Mouse (Mus musculus) embryonic facial prominence, embryonic 10.5 days (tissue): ENCODE measurements around the gene Cadm1. TPM values are rescaled to one million over a fixed set of nuclear protein-coding genes. Genes with fewer than 3 reads are reported as not detected.
A peak's percentile ranks its signal among the peaks of the same experiment; 100 is the strongest.

Experiments
- DNase-seq: peaks from one replicate; pipeline ENCODE4 v3.0.0-alpha.2; 2017; ENCODE audit warnings: low spot score
- H3K27ac ChIP-seq: fragments of 300-500 bp; sonication (generic); replicated peaks from 2 replicates; pipeline ENCODE4 v1.5.1; 2016; ENCODE audit warnings: mild to moderate bottlenecking
- H3K27me3 ChIP-seq: fragments of 300-500 bp; sonication (generic); replicated peaks from 2 replicates; pipeline ENCODE4 v1.6.1; 2016; ENCODE audit warnings: low read depth, mild to moderate bottlenecking; ENCODE audit not compliant: poor library complexity, severe bottlenecking
- H3K36me3 ChIP-seq: fragments of 300-500 bp; sonication (generic); replicated peaks from 2 replicates; pipeline ENCODE4 v1.6.1; 2016; ENCODE audit warnings: mild to moderate bottlenecking, moderate library complexity
- H3K4me1 ChIP-seq: fragments of 300-500 bp; sonication (generic); 2 replicates; pipeline ENCODE4 v1.6.1; 2016
- H3K4me3 ChIP-seq: fragments of 300-500 bp; sonication (generic); 2 replicates; pipeline ENCODE4 v1.5.1; 2016; ENCODE audit warnings: mild to moderate bottlenecking, moderate library complexity
- H3K9me3 ChIP-seq: fragments of 300-500 bp; sonication (generic); 2 replicates; pipeline ENCODE4 v1.6.1; 2016; ENCODE audit warnings: mild to moderate bottlenecking
- WGBS: fragments of 180-500 bp; shearing (Covaris S2); methylation state at CpG from one replicate; pipeline ENCODE4 v1.1.7; 2016; 5-methylcytosine and 5-hydroxymethylcytosine counted together
- polyA plus RNA-seq: library from polyadenylated mRNA; unstranded; fragments of >200 nt; fragmentation: Nextera tagmentation; extraction: Ambion mirVana; gene quantifications from 2 replicates; pipeline ENCODE4 v1.2.1, GENCODE M21; 2016

Gene Cadm1
- polyA plus RNA-seq, 1 experiment from 2014 or later, result 120 TPM

DNA sequence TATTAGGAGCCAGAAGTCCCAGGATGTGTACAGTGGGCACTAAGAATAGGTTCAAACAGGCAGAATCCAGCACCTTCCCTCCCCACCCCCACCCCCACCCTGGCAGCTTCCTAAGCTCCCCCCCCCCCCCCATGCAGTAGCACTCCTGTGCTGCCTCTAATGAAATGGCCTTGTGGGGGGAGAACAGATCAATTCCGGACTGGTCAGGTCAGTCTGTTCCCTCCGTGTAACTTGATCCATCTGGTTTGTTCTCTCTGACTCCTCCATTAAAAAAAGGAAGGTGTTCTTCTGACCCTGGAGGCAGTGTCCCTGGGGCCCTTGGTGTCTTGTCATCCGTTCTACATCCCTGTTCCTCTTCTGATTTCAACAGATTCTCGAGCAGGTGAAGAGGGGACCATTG lies 317.8 kb downstream of the Cadm1 start:
- Histone ChIP-seq H3K36me3 (peaks cover 5% of the 10 kb centered on the region), H3K9me3 (no peaks in the 10 kb centered on the region), H3K4me1 (peaks cover 39% of the 10 kb centered on the region), H3K4me3 (no peak overlapping the region), H3K27ac (no peak overlapping the region; the same call in 1 of the 2 replicates), H3K27me3 (no peaks in the 10 kb centered on the region)
- DNase-seq, result no peak
- whole genome bisulfite sequencing, result 10% methylated on average over 4 of the region's 4 CpGs

DNA sequence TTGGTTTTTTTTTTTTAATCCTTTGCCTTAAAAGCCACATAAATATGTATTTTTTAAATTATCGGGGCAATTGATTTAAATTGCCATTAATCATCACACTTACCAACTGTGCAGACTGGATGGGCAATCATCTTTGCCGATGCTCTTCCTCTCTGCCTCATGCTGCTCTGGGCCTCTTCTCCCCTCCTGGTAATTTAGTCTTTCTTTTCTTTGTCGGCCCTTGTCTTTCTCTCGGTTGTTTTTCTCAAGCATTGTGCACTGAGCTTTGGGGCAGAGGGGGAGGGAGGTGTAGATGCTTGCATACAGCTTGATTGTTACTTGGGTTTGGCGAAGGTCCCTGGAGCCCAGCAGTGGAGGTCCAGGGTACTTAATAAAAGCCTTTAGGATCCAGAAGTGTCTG lies 318.8 kb downstream of the Cadm1 start:
- peaks cover 10% of the 10 kb centered on the region for H3K36me3 ChIP-seq
- no peak overlapping the region for H3K27ac ChIP-seq
- H3K4me3 ChIP-seq, result no peak overlapping the region
- no peak for DNase-seq
- H3K27me3 ChIP-seq, result no peaks in the 10 kb centered on the region
- peaks cover 39% of the 10 kb centered on the region for H3K4me1 ChIP-seq
- WGBS, result 43% methylated on average over 5 of the region's 5 CpGs
- no peaks in the 10 kb centered on the region for H3K9me3 ChIP-seq

DNA sequence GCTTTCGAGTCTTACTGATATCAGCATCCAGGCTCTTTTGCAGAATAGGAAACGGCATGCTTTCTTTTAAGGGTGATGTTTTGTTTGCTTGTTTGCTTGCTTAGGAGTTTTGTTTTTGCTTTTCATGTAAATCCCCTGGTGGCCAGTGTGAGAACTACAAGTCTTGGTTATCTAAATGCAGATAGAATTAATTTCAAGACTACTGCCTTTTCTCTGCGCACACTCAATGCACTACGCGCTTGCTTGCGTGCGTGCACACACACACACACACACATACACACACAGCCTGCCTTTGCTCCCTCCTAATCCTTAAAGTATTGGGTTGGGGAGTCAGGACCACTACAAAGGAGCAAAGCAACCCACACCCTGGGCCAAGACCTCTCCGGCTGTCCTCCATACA lies 326.3 kb downstream of the Cadm1 start:
- no peak for DNase-seq

DNA sequence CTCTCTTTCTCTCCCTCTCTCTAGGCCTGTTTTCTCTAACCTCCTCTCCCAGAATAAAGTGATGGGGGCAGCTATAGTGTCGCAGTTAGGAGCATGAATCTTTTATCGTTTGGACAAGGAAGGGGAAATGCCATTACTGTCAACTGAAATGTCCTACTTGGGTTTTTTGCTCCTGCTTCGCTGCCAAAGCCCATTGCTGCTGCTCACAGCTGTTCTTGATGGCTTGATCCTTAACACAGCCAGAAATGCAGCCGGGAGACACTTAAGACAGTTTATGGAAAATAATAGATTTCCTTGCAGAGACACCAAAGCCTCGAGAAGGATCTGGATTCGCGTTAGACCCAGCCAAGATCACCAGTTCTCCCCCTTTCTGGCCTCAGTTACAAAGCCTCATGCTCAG lies 327.3 kb downstream of the Cadm1 start:
- peaks cover 29% of the 10 kb centered on the region for H3K4me1 ChIP-seq
- H3K4me3 ChIP-seq, result no peak overlapping the region
- WGBS, result 86% methylated on average over 7 of the region's 7 CpGs
- DNase-seq, result no peak
- H3K36me3 ChIP-seq, result peaks cover 12% of the 10 kb centered on the region
- no peaks in the 10 kb centered on the region for H3K27me3 ChIP-seq
- H3K27ac ChIP-seq, result no peak overlapping the region
- no peaks in the 10 kb centered on the region for H3K9me3 ChIP-seq

More for the DNA sequence above, 326.3 kb downstream of the Cadm1 start:
- Histone ChIP-seq H3K4me1 (peaks cover 24% of the 10 kb centered on the region), H3K4me3 (no peak overlapping the region), H3K36me3 (peaks cover 12% of the 10 kb centered on the region), H3K9me3 (no peaks in the 10 kb centered on the region), H3K27me3 (no peaks in the 10 kb centered on the region), H3K27ac (no peak overlapping the region)
- 88% methylated on average over 8 of the region's 8 CpGs for WGBS

DNA sequence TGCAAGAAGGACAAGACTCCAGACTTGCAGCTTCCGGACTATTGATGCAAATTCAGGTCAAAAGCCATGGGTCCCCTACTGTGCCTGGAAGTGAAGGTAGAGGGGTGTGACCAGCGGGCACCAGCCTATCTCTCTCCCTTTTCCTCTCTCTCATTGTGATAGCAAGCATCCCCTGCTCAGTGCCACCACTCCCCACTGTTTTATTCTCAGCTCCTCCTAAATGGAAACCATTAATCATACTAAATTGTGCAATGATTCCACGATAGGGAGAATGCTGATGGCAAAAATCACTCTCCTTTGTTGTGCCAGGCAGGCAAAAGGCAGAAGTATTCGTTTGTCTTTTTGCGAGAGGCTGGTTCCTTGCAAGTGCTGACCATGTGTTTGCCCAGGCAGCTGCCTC lies 328.2 kb downstream of the Cadm1 start:
- peaks cover 38% of the 10 kb centered on the region for H3K4me1 ChIP-seq
- 0 out of 2 replicates have a peak overlapping the region, but pooled peaks have one; percentile 31 for H3K27ac ChIP-seq
- 0 out of 2 replicates have a peak, but pooled peaks cover under 1% of the 10 kb centered on the region for H3K27me3 ChIP-seq
- H3K9me3 ChIP-seq, result no peaks in the 10 kb centered on the region
- H3K36me3 ChIP-seq, result peaks cover 12% of the 10 kb centered on the region
- no peak overlapping the region for H3K4me3 ChIP-seq
- DNase-seq, result no peak
- WGBS, result 69% methylated on average over 5 of the region's 5 CpGs

DNA sequence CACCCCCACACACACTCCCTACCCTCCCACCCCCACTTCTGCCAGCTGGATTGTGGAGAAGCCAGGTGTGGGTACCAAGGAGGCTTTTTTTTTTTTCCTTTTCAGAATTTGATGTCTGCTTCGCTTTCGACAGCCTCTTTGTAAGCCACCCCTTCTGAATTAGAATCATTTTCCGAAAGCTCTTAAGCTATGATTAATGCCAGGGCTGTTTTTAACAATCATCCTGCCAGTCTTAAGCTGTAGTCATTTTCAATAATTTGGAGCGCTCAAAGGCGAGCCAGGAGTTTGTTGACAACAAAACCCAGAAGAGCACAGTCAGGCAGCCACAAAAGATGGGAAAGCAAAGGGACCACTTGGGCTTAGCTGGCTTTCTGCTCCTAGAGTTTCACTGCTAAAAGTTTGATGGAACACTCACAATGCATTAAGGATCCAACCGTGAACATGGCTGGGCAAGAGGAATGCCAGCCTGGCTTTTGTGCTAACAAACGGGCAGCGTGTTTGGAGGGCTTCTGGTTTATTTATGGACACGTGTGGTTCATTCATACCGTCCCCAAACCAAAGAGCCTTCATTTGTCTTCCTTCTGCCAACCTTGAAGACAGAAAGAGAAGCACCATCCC lies 328.9 kb downstream of the Cadm1 start:
- H3K9me3 ChIP-seq, result no peaks in the 10 kb centered on the region
- 80% methylated on average over 10 of the region's 10 CpGs for WGBS
- no peak overlapping the region for H3K4me3 ChIP-seq
- 0 out of 2 replicates have a peak overlapping the region, but pooled peaks have one; percentile 31 for H3K27ac ChIP-seq
- 0 out of 2 replicates have a peak, but pooled peaks cover 4% of the 10 kb centered on the region for H3K27me3 ChIP-seq
- DNase-seq, result no peak
- peaks cover 38% of the 10 kb centered on the region for H3K4me1 ChIP-seq
- peaks cover 6% of the 10 kb centered on the region for H3K36me3 ChIP-seq

DNA sequence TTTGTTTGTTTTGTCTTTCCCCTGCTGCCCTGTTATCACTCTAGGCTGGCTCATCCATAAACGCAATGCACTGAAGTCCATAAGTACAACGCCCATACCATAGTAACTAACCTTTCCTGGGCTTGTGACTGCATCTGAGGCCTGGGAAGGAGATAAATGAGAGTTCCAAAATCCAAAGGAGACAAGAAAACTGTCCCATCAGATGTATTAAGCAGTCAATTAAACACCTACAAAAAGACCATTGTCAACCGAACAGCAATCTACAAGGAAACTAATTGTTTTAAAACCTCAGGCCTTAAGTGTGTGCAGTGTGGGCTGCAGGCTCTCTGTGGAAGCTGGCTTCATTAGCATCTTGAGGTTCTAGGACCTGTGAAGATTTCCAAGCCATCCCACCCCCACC lies 331.0 kb downstream of the Cadm1 start:
- Histone ChIP-seq H3K27me3 (0 out of 2 replicates have a peak, but pooled peaks cover 10% of the 10 kb centered on the region), H3K27ac (0 out of 2 replicates have a peak overlapping the region, but pooled peaks have one; percentile 26), H3K4me3 (no peak overlapping the region), H3K4me1 (peaks cover 48% of the 10 kb centered on the region), H3K9me3 (no peaks in the 10 kb centered on the region), H3K36me3 (no peaks in the 10 kb centered on the region)
- DNase-seq, result no peak
- WGBS, result 81% methylated on average over 3 of the region's 3 CpGs

DNA sequence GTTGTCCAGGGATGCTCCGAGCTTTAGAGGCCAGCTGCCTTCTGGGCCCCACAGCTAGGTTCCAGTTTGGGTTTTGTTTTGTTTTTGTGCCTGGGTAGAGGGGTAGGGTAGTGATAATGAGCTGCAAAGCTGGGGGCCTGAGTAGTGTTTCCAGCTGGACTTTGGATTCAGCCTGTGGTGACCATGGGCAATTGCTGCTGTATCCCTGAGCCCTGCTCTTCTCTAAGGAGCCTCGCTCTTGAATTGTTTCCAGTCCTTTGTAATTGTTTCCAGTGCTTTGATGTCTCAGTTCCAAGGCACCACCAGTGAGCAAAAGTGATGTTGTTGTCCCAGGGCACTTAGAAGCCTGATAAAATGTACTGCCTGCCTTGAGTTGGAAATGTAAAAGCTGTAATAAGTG lies 331.8 kb downstream of the Cadm1 start:
- Histone ChIP-seq H3K9me3 (no peaks in the 10 kb centered on the region), H3K27ac (0 out of 2 replicates have a peak overlapping the region, but pooled peaks have one; percentile 26), H3K4me1 (peaks cover 56% of the 10 kb centered on the region), H3K4me3 (no peak overlapping the region), H3K27me3 (peaks cover 14% of the 10 kb centered on the region; the same call in 1 of the 2 replicates), H3K36me3 (no peaks in the 10 kb centered on the region)
- DNase-seq, result no peak
- 53% methylated on average over 2 of the region's 2 CpGs for WGBS

DNA sequence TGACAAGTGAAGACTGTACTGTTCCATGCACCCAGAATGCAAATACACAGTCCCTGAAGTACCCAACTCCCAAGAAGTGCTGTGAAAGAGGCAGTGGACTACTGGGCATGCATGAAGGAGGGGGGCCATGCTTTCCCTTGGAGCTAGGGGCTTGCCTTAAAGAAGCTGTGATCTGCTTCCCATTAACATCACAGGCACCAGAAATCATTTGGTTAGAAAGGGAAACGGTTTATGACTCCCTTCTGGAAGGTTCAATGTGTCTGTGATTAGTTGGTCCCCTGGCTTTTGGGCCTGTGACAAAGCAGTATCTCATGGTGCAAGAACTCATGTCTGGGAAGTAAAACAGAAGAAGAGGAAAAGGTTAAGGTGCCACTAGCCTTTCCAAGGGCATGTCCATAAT lies 336.0 kb downstream of the Cadm1 start:
- Histone ChIP-seq H3K4me1 (peaks cover 44% of the 10 kb centered on the region), H3K36me3 (no peaks in the 10 kb centered on the region), H3K4me3 (no peak overlapping the region), H3K27ac (peak overlapping the region; percentile 7; the same call in 1 of the 2 replicates), H3K27me3 (peaks cover 22% of the 10 kb centered on the region; the same call in 1 of the 2 replicates), H3K9me3 (no peaks in the 10 kb centered on the region)
- 37% methylated on average over 1 of the region's 1 CpGs for WGBS
- no peak for DNase-seq

DNA sequence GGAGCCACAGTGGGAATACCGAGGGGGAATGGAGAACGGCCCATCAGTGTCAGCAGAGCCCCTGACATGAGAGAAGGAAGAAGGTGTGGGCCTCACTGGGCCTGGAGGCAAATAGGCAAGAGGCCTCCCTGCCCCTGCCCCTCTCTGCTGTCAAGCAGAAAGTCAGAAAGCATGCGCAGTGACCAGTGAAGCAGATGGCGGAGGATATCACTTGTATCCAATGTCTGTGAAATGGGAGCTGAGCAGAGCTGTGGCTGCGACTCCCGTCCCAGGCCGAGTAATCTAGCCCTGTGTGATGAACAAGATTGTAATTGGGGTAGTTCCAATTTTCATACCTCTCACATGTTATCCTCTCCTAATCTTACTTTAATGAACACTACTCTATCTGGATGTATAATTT lies 337.5 kb downstream of the Cadm1 start:
- peaks cover 22% of the 10 kb centered on the region; the same call in 1 of the 2 replicates for H3K27me3 ChIP-seq
- WGBS, result 71% methylated on average over 7 of the region's 7 CpGs

DNA sequence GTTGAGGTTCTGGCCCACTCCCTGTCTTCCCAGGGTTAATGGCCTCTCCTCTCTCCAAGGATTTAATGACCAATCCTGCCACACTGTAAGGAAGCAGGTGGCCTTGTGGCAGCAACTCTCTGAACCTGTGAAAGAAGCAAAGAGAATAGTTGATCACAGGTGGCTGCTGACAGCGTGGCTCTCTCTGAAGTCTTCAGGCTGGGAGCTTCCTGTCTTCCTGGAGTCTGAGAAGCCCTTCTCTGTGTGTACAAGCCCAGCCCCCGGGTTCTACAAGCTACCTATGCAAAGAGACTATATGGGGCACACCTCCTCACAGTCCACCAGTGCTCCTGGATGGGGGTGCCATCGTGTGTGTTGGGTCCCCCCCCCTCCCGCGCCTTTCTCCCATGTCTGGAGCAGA lies 339.7 kb downstream of the Cadm1 start:
- peaks cover 27% of the 10 kb centered on the region for H3K4me1 ChIP-seq
- H3K9me3 ChIP-seq, result no peaks in the 10 kb centered on the region
- H3K27ac ChIP-seq, result no peak overlapping the region
- DNase-seq, result no peak
- no peak overlapping the region for H3K4me3 ChIP-seq
- no peaks in the 10 kb centered on the region for H3K36me3 ChIP-seq
- H3K27me3 ChIP-seq, result peaks cover 13% of the 10 kb centered on the region; the same call in 1 of the 2 replicates
- 85% methylated on average over 5 of the region's 5 CpGs for WGBS

More for the DNA sequence above, 337.5 kb downstream of the Cadm1 start:
- Histone ChIP-seq H3K9me3 (no peaks in the 10 kb centered on the region), H3K27ac (no peak overlapping the region), H3K36me3 (no peaks in the 10 kb centered on the region), H3K4me3 (no peak overlapping the region), H3K4me1 (peaks cover 30% of the 10 kb centered on the region)
- DNase-seq, result no peak

DNA sequence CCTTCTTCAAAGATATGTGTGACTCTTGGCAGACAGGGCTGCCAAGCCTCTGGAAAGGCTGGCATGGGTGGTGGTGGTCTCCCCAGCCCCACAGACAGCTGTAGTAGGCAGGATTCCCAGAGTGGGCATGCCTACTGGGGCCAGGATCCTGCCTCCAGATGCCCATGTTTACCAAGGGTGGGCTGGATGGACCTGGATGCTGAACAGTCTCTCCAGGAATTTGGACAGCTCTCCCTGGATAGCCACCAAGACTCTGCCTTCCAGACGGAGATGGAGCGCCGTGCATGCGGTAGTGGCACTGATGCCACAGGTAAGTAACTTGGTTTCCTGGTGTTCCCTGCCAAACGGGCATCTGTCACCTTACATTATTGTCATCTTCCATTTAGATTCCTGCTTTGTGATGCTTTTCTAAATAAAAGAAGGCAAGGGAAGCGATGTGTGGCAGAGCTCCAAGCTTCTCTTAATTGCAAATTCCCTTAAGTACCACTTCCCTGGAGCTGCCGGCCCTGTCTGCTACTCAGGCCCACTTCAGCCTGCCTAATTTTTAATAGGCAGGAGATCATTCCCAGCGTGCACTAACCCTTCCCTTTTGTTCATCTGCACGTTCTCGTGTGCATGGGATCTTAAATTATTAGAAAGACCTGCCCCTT lies 346.7 kb downstream of the Cadm1 start:
- Histone ChIP-seq H3K4me3 (no peak overlapping the region), H3K9me3 (no peaks in the 10 kb centered on the region), H3K27ac (no peak overlapping the region), H3K27me3 (peaks cover under 1% of the 10 kb centered on the region; the same call in 1 of the 2 replicates), H3K4me1 (peaks cover 19% of the 10 kb centered on the region), H3K36me3 (no peaks in the 10 kb centered on the region)
- no peak for DNase-seq
- WGBS, result 73% methylated on average over 10 of the region's 10 CpGs

DNA sequence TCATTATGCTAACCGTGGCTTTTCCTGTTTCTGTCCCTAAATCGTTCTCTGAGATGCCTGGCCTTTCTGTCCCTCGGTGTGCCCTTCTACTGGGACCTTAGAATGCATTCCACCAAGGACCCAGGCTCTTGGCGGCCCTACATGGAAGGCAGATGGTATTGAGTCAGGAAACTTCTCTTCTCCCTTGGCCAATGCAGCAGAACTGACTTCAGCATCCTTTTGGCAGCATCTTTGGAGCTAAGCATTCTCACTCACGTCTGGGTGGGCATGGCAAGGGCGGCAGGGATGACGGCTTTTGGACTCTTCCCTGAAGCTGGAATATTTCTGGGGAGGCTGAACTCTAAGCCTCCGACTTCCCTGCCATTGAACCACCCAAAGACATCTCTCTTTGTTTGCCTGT lies 350.2 kb downstream of the Cadm1 start:
- peaks cover 13% of the 10 kb centered on the region; the same call in 1 of the 2 replicates for H3K27me3 ChIP-seq
- DNase-seq, result no peak
- 91% methylated on average over 8 of the region's 8 CpGs for WGBS

More for the DNA sequence above, 350.2 kb downstream of the Cadm1 start:
- no peaks in the 10 kb centered on the region for H3K36me3 ChIP-seq
- peaks cover 24% of the 10 kb centered on the region for H3K4me1 ChIP-seq
- no peak overlapping the region for H3K4me3 ChIP-seq
- H3K9me3 ChIP-seq, result no peaks in the 10 kb centered on the region
- no peak overlapping the region for H3K27ac ChIP-seq
